Mouse (Mus musculus): Measurements from ENCODE around the gene Dock8.

DNA sequence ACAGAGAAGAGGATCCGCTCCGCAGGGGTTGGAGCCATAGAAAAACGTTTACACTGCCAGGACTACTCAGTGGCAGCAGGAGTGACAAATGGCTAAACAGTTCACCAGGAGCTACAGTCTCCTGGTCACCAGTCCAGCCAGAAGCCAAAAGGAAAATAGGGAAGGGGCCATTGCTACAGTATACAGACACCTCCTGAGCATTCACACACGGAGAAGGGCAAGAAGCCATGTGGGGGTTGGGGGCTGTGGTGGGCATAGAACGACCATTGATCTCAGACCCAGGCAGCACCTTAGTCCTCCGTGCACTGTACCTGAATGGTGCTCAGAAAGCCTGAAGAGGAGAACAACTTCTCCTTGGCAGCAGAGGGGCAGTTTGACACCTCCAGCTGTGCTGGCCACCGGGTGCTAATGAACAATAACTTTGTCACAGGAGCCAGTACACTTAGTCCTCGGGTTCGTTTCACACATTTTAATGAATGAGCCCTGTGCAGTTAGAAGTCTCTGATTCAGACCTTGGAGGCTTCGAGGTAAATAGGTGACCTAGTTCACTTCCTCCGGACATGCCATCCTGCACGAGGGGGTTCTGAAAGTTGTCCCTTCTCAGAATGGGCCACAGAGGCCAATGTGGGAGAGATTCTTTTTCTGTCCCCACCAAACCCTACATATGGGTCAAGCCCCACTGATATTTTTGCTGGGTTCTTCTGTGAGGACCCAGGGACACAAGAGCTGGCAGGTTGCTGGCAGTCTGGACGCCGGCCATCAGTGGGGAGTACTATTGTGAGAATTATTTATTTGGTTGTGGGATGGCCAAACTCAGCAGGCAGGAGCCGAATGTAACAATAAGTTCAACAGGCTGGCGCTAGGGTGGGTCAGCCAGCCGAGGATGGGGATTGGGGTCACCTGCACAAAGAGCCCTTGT is 145.0 kb downstream of the Dock8 start:
- TF ChIP-seq CTCF (IDR thresholded peaks at IDR 0.05 in 2 of 3, conservative IDR thresholded peaks at IDR 0.05 in 1 of 3; ENCODE audit: control insufficient read depth in 1 of 3, insufficient read depth in 1 of 3, low read depth in 2 of 3, low read length in 3 of 3, poor library complexity in 1 of 3, severe bottlenecking in 1 of 3) (no peak), POLR2A (IDR thresholded peaks at IDR 0.05; ENCODE audit: control insufficient read depth in 1 of 2, insufficient read depth in 1 of 2, low read depth in 1 of 2, low read length in 2 of 2, poor library complexity in 1 of 2) (no peak), HCFC1 (IDR thresholded peaks at IDR 0.05; ENCODE audit: low read depth, low read length) (no peak), MXI1 (IDR thresholded peaks at IDR 0.05; ENCODE audit: low read depth, low read length) (no peak), MYC (IDR thresholded peaks at IDR 0.05; ENCODE audit: low read depth, low read length) (no peak), MAX (IDR thresholded peaks at IDR 0.05; ENCODE audit: low read length) (no peak)

Data from MEL (cell line).